Mouse (Mus musculus): ENCODE measurements around the gene Trdmt1. TPM values are rescaled to one million over a fixed set of nuclear protein-coding genes. Genes with fewer than 3 reads are reported as not detected.

Gene Trdmt1
- total RNA-seq, 2 experiments from 2014 or later = 4.6 to 7.6 TPM

- DNase-seq (ENCODE audit: low spot score in 2 of 2) = no peak
Observed at GRCm38 (mm10) chr2:13501553-13501952, 42.9 kb downstream of the Trdmt1 start.

- no peak for DNase-seq (ENCODE audit: low spot score in 2 of 2)
Observed at GRCm38 (mm10) chr2:13500298-13500999, 44.0 kb downstream of the Trdmt1 start.

- no peak for DNase-seq (ENCODE audit: low spot score in 2 of 2)
Observed at GRCm38 (mm10) chr2:13499196-13499595, 45.3 kb downstream of the Trdmt1 start.

GRCm38 (mm10) chr2:13496087-13496486 lies 48.4 kb downstream of the Trdmt1 start:
- DNase-seq (ENCODE audit: low spot score in 2 of 2) = no peak

- no peak for DNase-seq (ENCODE audit: low spot score in 2 of 2)
Observed at GRCm38 (mm10) chr2:13492927-13493326, 51.5 kb downstream of the Trdmt1 start.

GRCm38 (mm10) chr2:13491734-13492133 lies 52.7 kb downstream of the Trdmt1 start, which contains the start of gene Cubn:
Gene Cubn, minus strand, starts transcription at chr2:13491813.
- DNase-seq (ENCODE audit: low spot score in 2 of 2) = no peak

GRCm38 (mm10) chr2:13490480-13490879 lies 54.0 kb downstream of the Trdmt1 start:
- no peak for DNase-seq (ENCODE audit: low spot score in 2 of 2)

GRCm38 (mm10) chr2:13486470-13486869 lies 58.0 kb downstream of the Trdmt1 start:
- no peak for DNase-seq (ENCODE audit: low spot score in 2 of 2)

- no peak for DNase-seq (ENCODE audit: low spot score in 2 of 2)
Observed at GRCm38 (mm10) chr2:13484566-13484965, 59.9 kb downstream of the Trdmt1 start.

GRCm38 (mm10) chr2:13480744-13481143 lies 63.7 kb downstream of the Trdmt1 start:
- no peak for DNase-seq (ENCODE audit: low spot score in 2 of 2)

GRCm38 (mm10) chr2:13479165-13479564 lies 65.3 kb downstream of the Trdmt1 start:
- no peak for DNase-seq (ENCODE audit: low spot score in 2 of 2)

- DNase-seq (ENCODE audit: low spot score in 2 of 2) = no peak
Observed at GRCm38 (mm10) chr2:13470108-13470507, 74.4 kb downstream of the Trdmt1 start.

- no peak for DNase-seq (ENCODE audit: low spot score in 2 of 2)
Observed at GRCm38 (mm10) chr2:13469641-13470040, 74.8 kb downstream of the Trdmt1 start.

- DNase-seq (ENCODE audit: low spot score in 2 of 2) = no peak
Observed at GRCm38 (mm10) chr2:13466685-13467084, 77.8 kb downstream of the Trdmt1 start.

Other genes with a start within 250 kb of the Trdmt1 start
- under 1 TPM; 0.16 to 0.27 TPM for gene Cubn, start 52.9 kb downstream of the Trdmt1 start, total RNA-seq (2021)
- gene Vim, start 29.3 kb upstream of the Trdmt1 start, total RNA-seq (2021) = 1,000 to 10,000 TPM; 1,312 to 1,441 TPM
- gene St8sia6, start 249.4 kb upstream of the Trdmt1 start, total RNA-seq (2021) = under 1 TPM; 0.31 to 0.39 TPM